Mouse (Mus musculus): Measurements from ENCODE around the gene Tectb. TPM values are rescaled to one million over a fixed set of nuclear protein-coding genes. Genes with fewer than 3 reads are reported as not detected.
A peak's percentile ranks its signal among the peaks of the same experiment; 100 is the strongest.

Gene Tectb
- total RNA-seq, 2 experiments from 2014 or later = not detected

DNA sequence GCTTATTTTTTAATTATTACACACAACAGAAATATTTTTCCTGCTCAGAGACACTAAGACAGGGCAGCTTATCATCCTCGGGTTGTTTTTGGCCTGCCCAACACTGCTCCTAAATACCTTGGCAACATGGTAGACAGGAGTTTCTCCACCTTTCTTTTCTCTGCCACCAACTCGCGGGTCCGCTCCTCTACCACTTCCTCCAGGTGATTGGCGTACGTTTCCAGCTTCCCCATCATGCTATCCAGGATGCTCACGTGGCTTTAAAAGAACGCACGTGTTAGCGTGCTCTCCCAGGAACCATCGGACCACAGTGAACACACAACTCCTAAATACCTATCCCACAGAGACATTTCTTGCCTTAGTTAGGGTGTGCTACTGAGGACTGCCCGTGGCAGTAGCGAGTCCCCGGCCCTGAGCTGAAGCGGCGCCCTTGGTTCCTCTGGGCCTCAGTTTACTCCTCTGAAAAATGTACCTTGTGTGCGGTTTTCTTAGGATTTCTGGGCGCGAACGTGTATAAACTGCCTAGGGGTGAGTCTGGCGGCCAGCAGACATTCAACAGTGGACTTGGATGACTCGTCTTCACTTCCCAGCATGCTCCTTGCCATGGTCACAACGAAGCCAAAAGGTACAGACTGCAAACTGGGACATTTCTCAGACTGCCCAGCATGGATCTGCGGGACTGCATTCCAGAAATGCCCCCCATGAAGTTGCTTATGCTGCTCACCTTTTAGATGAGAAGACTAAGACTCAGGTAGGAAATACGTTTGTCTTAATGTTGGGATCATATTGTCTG is 27.4 kb downstream of the Tectb start:
- ATAC-seq (ENCODE audit: poor library complexity, severe bottlenecking) = no peak

DNA sequence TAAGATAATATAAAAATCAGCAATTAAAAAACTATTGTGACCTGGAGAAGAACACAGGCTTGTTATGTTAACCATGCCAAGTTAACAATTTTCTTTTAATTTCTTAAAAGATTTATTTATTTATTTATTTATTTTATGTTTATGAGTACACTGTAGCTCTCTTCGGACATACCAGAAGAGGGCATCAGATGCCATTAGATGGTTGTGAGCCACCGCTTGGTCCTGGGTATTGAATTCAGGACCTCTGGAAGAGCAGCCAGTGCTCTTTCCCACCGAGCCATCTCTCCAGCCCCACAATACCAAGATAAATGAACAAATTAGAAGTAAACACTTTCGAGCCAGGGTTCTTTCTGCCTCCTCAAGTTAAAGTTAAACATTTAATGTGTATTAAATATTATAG is 28.1 kb downstream of the Tectb start:
- no peak for ATAC-seq (ENCODE audit: poor library complexity, severe bottlenecking)

DNA sequence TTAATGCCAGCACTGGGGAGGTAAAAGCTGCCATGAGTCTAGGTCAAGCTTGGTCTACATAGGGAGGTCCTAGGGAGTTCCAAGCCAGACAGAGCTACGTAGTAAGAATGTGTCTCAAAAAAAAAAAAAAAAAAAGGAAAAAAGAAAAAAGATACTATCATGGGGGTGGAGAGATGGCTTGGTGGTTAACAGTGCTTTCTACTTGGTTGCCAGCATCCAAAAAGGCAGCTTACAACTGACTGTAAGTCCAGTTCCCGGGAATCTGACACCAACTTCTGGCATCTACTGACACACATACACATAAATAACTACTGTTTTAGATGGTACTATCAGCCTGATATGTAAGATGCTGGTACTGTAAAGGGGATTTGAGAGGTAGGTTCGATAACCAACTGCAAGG is 28.6 kb downstream of the Tectb start:
- no peak for ATAC-seq (ENCODE audit: poor library complexity, severe bottlenecking)

DNA sequence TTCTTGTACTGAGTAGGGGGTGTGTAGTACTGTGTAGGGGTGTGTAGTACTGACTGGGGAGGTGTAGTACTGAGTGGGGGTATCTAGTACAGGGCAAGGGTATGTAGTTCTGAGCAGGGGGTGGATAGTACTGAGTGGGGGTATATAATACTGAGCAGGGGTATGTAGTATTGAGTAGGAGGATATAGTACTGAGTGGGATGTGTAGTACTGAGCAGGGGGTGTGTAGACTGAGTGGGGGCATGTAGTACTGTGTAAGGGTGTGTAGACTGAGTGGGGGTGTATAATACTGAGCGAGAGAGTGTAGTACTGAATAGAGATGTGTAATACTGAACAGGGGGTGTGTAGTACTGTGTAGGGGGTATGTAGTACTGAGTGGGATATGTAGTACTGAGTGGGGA is 31.2 kb downstream of the Tectb start:
- no peak for ATAC-seq (ENCODE audit: poor library complexity, severe bottlenecking)

DNA sequence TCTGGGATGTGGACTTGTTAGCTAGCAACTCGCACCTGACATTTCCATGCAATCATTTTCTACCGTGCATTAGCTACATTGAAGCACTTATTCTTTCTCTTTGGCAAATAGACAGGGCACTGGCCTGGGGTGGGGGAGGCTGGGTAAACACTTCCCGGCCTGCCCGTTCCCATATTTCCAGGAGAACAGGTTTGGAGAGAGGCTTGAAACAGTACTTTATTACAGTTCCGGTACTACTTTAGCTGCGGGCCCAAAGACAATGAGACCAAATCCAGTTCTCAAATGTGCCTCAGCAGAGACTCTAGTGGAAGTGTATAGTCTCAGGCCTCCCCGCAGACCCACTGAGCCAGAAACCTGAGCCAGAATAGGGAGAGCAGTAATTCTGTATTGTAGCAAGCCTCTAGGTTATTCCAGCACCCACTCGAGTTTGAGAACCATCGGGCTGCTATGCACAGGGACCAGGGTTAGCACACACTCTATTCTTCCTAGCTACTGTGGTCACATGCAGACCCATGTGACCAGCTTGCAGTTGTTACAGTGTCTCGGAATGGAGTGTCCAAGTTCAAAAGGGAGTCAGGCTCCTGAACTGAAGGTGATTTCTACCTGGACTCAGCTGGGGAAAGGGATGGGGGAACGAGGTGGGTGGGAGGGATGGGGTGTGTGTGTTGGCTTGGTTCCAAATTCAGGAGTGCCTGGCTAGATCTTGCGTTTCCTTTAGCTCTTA is 33.2 kb downstream of the Tectb start:
- ATAC-seq (ENCODE audit: poor library complexity, severe bottlenecking) = no peak

DNA sequence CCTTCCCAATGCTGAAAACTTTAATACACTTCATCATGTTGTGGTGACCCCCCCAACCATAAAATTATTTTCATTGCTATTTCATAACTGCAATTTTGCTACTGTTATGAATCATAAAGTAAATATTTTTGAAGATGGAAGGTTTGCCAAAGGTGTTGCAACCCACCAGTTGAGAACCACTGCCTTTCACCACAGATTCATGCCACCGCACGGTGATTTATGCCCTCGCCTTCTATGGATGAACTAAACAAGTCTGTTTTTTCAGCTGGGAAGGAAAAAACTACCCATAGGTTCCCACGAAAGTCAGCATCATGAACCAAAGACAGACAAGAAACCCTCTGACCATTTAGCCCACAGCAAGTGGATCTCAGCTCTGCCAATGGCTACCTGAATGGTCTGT is 36.3 kb downstream of the Tectb start:
- ATAC-seq (ENCODE audit: poor library complexity, severe bottlenecking) = no peak

DNA sequence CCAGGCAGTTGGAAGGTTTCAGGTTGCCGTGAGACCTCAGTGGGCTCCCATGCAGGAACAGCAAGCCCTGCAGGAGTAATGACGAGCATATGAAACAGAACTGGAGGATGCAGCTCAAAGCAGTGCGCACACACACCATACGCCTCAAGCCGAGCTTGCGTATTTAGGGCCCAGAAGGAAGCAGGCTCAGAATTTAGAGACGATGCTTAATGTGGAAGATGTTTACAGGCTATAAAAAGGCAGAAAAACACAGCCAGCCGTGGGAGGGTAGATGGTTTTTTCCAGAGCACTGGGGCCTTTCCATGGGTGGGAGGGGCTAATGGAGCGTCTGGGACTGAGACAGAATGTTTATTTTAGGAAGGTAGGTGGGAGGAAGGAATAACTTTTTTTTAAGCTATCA is 36.8 kb downstream of the Tectb start:
- ATAC-seq (ENCODE audit: poor library complexity, severe bottlenecking) = no peak

DNA sequence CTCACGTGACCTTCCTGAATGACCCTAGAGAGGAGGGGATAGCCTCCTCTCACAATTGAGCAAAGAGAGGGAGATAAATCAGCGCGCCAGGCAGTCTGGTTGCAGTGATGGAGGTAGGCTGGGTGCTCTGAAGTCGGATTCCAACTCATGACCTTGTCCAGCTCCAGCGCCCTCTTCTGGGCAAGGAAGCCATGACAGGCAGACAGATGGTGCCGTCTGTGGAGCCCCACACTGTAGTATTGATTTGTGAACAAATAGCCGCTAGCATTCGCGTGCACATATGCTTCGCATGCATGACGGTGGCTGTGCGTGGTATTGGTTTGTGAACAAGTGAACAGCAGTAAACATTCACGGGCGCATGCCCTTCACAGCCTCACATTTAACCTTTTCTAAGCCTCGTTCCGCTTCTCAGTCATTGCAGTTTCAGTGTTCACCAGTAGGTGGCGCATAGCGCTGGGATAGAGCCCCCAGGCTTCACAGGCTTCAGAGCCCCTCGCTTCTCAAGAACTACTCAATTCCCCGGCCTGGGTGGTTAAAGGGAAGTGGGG is 37.7 kb downstream of the Tectb start:
- ATAC-seq (ENCODE audit: poor library complexity, severe bottlenecking) = peak; percentile 93

DNA sequence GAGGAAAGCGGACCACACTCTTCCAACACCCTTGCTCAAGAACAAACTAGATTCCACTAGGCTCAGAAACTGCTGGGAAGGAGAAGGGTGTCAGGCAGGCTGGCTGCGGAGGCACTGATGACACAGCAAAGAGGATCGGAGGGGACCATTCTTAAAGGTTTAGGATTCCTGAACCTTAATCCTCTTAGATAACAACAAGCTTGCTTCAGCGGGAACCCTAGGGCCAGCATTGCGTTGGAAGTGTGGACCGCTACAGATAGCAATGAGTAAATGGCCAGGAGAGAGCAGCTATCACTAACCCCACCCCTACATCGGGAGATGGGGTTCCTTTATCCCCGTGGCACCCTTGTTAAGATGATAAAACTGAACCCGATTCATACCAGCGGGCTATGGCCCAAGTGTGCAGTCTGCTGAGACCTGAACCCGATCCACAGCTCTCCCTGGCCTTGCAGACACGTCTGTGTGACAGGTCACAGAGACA is 38.2 kb downstream of the Tectb start:
- ATAC-seq (ENCODE audit: poor library complexity, severe bottlenecking) = peak; percentile 48

DNA sequence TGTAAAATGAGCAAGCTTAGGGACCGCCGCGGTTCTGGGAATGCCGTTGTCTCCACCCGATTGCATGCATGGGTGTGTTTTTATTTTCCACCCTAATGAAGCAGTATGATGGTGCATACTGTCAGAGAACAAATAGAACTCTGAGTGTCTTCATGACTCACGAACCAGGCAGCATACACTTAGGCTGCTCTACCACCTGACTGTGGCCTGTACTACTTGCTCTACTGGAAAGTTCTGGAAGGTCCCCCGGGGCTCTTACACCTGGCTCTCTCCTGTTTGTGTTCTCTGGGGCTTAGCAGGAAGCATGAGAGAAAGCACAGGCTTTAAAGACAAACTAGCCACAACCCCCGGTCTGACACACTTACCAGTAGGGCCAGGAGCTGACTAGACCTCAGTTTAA is 38.8 kb downstream of the Tectb start:
- ATAC-seq (ENCODE audit: poor library complexity, severe bottlenecking) = no peak

DNA sequence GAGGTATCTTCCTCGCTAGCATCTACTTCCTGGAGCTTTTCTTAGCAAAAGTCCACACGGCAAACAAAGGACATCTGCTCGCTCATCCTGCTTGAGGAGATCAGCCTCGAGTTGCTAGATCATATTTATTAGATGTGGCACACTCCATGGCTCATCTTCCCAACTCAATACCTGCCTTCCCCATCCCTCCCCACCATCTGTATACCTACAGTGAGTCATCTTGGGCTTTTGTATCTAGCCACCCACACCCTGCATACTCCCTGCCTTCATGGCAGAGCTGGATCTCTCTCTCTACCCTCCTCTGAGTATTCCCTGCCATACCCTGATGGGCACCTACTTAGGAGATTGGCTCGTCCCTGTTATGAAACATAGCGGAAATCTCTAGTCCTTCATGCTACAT is 40.7 kb downstream of the Tectb start:
- ATAC-seq (ENCODE audit: poor library complexity, severe bottlenecking) = no peak

DNA sequence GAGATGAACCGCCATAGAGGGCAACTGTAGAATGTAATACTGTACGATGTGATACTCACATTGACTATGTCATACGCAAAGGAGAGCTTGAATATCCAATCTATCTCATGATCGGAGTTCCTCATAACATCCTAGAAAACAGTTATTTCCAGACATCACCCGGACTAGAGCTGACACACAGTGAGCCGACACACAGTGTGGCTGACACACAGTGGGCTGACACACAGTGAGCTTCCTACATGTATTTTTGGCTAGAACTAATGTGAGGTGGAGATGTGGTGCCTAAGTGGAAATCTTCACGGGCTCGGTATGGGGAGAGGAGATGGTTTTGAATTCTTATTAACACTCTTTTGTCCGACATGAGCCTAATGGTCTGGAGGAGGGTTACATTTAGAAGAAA is 41.7 kb downstream of the Tectb start:
- no peak for ATAC-seq (ENCODE audit: poor library complexity, severe bottlenecking)

DNA sequence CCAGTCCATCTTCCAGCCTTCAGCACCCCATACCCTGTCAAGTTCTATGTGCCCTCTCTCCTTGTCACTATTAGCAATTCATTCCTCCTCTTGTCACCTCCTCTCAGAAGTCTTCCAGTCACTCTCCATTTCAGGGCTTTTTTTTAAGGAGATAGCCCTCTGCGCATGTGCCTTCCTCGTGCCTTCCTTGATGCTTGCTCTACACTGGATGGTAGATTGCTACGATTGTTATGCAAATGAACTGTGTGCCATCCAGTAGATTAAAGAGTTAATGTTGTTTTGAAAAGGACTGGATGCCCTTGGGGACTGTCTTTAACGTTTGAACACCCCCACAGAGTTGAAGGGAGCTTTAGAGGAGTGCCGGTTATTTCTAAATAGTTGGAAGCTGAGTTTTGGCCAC is 46.1 kb downstream of the Tectb start:
- ATAC-seq (ENCODE audit: poor library complexity, severe bottlenecking) = no peak

DNA sequence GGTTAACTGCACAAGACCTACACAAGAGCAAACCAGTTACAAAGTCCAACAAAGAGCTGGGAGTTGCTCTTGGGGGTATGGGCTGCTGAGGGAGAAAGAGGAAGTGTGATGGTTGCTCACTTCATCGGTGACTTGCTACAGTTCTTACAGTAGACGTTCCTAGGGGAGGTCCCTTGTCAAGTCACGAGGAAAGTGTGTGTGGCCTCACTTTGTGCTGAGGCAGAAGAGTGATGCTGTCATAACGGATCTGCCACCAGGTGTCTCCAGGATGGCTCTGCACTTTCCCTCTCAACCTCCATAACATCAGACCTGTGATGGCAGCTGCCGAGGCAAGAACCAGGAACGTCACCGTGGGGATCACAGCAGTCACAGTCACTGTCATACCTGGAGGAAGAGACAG is 46.6 kb downstream of the Tectb start:
- peak; percentile 90 for ATAC-seq (ENCODE audit: poor library complexity, severe bottlenecking)

DNA sequence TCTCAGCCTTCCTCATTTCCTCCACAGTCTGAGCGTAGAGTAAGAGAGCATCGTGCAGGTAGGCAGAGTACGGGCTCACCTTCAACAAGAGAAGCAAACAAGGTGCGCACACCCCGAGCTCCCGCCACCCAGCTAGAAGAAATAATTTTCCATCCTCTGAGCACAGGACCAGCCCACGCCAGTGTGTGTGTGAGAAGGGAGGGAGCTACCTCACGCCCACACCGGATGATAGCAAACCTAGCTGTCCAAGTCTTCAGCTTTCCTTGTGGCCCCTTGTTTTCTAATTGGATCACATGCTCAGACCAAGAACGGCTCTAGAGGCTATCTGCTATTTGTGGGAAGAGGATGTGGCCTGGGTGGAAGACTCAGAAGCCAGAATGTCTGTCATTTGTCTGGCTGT is 50.5 kb downstream of the Tectb start:
- ATAC-seq (ENCODE audit: poor library complexity, severe bottlenecking) = no peak

DNA sequence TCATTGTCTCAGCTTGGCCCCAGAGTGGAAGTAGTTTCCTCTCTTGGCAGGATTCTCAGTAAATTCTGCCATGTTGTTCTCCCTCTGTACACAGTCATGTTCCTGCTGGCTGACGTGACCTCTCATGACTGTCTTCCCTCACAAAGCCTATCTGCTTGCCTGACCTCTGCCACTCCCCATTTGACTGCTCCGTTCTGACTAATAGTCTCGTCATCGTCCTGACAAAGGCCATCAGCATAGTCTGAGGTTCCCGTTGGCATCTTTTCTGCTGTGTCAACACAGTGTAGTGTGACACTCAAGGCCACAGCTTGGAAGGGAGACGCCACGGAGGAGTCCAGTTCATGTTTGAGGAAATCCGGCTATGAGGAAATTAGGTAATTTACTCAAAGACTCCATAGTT is 51.6 kb downstream of the Tectb start:
- ATAC-seq (ENCODE audit: poor library complexity, severe bottlenecking) = peak; percentile 93

DNA sequence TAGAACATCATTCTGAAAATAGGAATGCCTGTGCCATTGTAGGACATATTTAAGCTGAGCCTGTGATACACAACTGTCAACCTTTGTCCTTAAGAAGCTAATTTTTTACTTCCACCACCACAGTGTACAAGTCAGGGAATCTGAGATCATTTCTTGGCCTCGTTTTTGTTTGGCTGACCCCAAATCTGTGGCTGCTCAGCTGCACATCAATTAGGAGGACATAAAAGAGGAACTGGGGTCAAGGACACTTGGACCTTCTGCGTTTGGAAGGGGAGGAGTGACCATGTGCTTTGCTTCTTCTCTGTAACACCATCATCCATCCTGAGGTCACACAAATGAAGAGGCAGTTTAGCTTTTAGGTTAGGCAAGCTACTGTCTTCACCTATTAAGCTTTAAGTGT is 55.5 kb downstream of the Tectb start:
- no peak for ATAC-seq (ENCODE audit: poor library complexity, severe bottlenecking)

DNA sequence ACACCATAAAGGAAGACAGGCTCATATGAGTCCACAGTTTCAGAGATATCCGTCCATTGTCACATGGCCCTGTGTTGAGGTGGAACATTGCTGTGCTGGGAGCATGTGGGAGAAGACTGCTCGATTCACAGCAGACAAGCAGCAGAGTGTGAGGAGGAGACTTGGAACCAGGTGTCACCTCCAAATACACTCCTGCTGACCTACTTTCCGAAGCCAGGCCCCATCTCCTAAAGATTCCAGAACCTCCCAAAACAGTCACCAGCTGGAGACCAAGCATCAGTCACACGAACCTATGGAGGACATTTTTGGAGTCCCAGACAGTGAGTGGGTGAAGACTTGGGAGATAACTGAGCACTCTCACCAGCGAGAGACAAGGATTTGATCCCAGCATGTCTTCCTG is 56.0 kb downstream of the Tectb start:
- no peak for ATAC-seq (ENCODE audit: poor library complexity, severe bottlenecking)

DNA sequence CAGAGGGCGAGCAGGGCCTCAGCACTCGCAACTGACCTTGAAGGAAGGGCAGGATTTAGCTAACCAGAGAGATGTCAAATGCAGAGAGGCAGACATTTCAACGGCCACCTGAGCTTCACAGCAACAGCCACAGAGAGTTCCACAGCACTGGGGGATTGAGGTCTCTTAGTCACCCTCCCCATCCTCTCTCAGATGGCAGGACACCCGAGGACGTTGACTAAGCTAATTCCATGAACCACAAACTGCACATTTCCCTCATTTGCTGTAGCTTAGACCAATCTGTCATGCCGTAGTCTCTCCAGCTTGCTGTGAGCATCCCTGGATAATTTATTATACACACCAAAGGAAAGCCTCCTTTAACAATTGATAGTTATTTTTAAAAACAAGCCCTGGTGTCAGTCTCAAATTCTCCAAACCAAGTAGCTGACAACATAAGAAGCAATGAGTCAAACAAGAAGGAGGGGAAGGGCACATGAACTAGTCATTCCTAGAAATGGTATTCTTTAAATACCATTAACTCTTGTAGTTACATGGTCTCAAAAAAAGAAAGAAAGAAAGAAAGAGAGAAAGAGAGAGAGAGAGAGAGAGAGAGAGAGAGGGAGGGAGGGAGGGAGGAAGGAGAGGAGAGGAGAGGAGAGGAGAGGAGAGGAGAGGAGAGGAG is 59.4 kb downstream of the Tectb start:
- ATAC-seq (ENCODE audit: poor library complexity, severe bottlenecking) = no peak

DNA sequence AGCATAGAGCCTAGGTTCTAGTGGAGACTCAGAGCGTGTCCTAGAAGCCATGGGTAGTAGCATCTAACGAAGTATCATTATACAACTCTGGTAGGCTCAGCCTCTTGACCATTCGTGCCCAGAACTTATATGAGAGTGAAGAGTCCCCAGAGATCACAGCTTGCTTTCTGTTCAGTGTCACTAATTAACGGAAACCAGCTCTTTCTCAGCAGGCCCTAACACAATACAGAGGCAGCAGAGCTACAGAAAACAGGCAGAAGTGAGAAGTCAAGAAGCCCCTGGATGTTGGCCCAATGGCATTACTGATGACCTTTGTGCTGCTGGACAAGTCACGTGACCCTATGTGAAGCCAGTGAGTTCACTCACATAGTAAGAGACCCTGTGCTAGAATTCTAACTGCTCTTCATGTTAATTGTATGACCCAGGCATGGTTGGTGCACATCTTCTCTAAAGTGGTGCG is 60.7 kb downstream of the Tectb start, which contains the start of gene Gucy2g:
TSS of gene Gucy2g (minus strand) at position 51 of the 460 bp plus-strand sequence.
- ATAC-seq (ENCODE audit: poor library complexity, severe bottlenecking) = no peak

DNA sequence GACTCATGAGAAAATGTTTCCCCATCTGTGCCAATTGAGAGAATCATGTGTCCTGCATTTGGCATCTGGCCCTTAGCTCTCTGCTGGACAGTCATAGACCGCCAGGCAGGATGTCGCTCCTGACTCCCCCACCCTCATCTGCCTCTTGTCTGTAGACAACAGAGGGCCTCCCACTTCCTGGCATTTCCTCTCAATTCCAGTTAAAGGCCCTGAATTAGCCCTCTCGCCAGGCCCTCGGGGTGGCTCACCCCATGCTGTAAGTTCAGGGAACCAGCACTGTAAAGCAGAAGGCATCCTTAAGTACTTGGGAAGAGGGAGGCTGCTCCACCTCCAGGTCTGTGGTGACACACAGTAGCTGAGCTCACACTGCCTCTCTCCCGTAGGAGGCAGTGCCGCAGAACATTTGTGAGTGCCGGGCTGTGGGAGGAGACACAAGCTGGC is 64.3 kb downstream of the Tectb start:
- no peak; the same call in 1 of the 2 replicates for ATAC-seq (ENCODE audit: poor library complexity, severe bottlenecking)

Measured in megakaryocyte, adult 5-6 weeks (primary cell).